Mouse (Mus musculus): ENCODE measurements at regions not wholly inside any gene's neighbourhood (a gene's known extent, or its start where the extent isn't known, plus 50 kb on each side); places are given as distances from the start of the nearest gene placed in this dataset.

GRCm38 (mm10) chr6:35601373-35601772, 61.7 kb upstream of the Mtpn start:
- Histone ChIP-seq H3K36me3 (no peaks in the 10 kb centered on the region), H3K9me3 (no peaks in the 10 kb centered on the region), H3K27ac (no peak overlapping the region), H3K27me3 (replicated peaks) (no peaks in the 10 kb centered on the region), H3K4me1 (replicated peaks) (no peaks in the 10 kb centered on the region), H3K4me2 (replicated peaks) (no peak overlapping the region), H3K4me3 (replicated peaks) (no peak overlapping the region), H3K9ac (no peak overlapping the region)
- ATAC-seq, result no peak
- 68% methylated on average over 1 of the region's 1 CpGs for WGBS

- ATAC-seq, result no peak
- Histone ChIP-seq H3K4me1 (replicated peaks) (no peaks in the 10 kb centered on the region), H3K27me3 (replicated peaks) (no peaks in the 10 kb centered on the region), H3K27ac (no peak overlapping the region), H3K9ac (no peak overlapping the region), H3K36me3 (no peaks in the 10 kb centered on the region), H3K9me3 (no peaks in the 10 kb centered on the region), H3K4me2 (replicated peaks) (no peak overlapping the region), H3K4me3 (replicated peaks) (no peak overlapping the region)
- 52% methylated on average over 1 of the region's 1 CpGs for WGBS
These were observed 60.2 kb upstream of the Mtpn start for GRCm38 (mm10) chr6:35599841-35600240.

GRCm38 (mm10) chr6:35598406-35599185, 58.9 kb upstream of the Mtpn start:
- Histone ChIP-seq H3K36me3 (no peaks in the 10 kb centered on the region), H3K4me2 (replicated peaks) (no peak overlapping the region), H3K4me3 (replicated peaks) (no peak overlapping the region), H3K9me3 (no peaks in the 10 kb centered on the region), H3K27ac (no peak overlapping the region), H3K9ac (no peak overlapping the region), H3K4me1 (replicated peaks) (no peaks in the 10 kb centered on the region), H3K27me3 (replicated peaks) (no peaks in the 10 kb centered on the region)
- 57% methylated on average over 12 of the region's 12 CpGs for WGBS
- no peak for ATAC-seq

- H3K27ac ChIP-seq, result no peak overlapping the region
- no peak overlapping the region for H3K4me3 ChIP-seq (replicated peaks)
- H3K27me3 ChIP-seq (replicated peaks), result no peaks in the 10 kb centered on the region
- 71% methylated on average over 2 of the region's 2 CpGs for WGBS
- ATAC-seq, result no peak
- no peak overlapping the region for H3K9ac ChIP-seq
- H3K4me1 ChIP-seq (replicated peaks), result no peaks in the 10 kb centered on the region
- no peaks in the 10 kb centered on the region for H3K36me3 ChIP-seq
- H3K4me2 ChIP-seq (replicated peaks), result no peak overlapping the region
- H3K9me3 ChIP-seq, result no peaks in the 10 kb centered on the region
These were observed 55.3 kb upstream of the Mtpn start for GRCm38 (mm10) chr6:35595012-35595411.

- Histone ChIP-seq H3K27me3 (replicated peaks) (no peaks in the 10 kb centered on the region), H3K36me3 (no peaks in the 10 kb centered on the region), H3K9me3 (no peaks in the 10 kb centered on the region), H3K4me1 (replicated peaks) (no peaks in the 10 kb centered on the region), H3K9ac (no peak overlapping the region), H3K4me3 (replicated peaks) (no peak overlapping the region), H3K27ac (no peak overlapping the region), H3K4me2 (replicated peaks) (no peak overlapping the region)
- WGBS, result 82% methylated on average over 3 of the region's 3 CpGs
- ATAC-seq, result no peak
These were observed 52.5 kb upstream of the Mtpn start for GRCm38 (mm10) chr6:35592234-35592633.
